Mouse (Mus musculus) kidney, embryonic 16.5 days (tissue): ENCODE measurements at regions not wholly inside any gene's neighbourhood (a gene's known extent, or its start where the extent isn't known, plus 50 kb on each side); places are given as distances from the start of the nearest gene placed in this dataset.

Source experiments
- ATAC-seq: fragments of 200-750 bp; cut with Nextera tagmentation; 2 replicates; pipeline ENCODE4 v1.8.0; 2017; ENCODE audit warnings: moderate TSS enrichment; ENCODE audit not compliant: low FRiP score, low TSS enrichment
- H3K27ac ChIP-seq: fragments of 300-500 bp; sonication (generic); 2 replicates; pipeline ENCODE4 v1.5.1; 2014; ENCODE audit warnings: low read length
- H3K27me3 ChIP-seq: fragments of 300-500 bp; sonication (generic); 2 replicates; pipeline ENCODE4 v1.6.1; 2014; ENCODE audit warnings: low read length, control low read depth, mixed read lengths; ENCODE audit not compliant: insufficient read depth
- H3K36me3 ChIP-seq: fragments of 300-500 bp; sonication (generic); 2 replicates; pipeline ENCODE4 v1.6.1; 2014; ENCODE audit warnings: low read length, control low read depth, mixed read lengths; ENCODE audit not compliant: insufficient read depth
- H3K4me1 ChIP-seq: fragments of 300-500 bp; sonication (generic); 2 replicates; pipeline ENCODE4 v1.6.1; 2014; ENCODE audit warnings: low read length, control low read depth, mixed read lengths; ENCODE audit not compliant: insufficient read depth
- H3K4me2 ChIP-seq: fragments of 300-500 bp; sonication (generic); replicated peaks from 2 replicates; pipeline ENCODE4 v1.6.1; 2014; ENCODE audit warnings: low read depth, low read length
- H3K4me3 ChIP-seq: fragments of 300-500 bp; sonication (generic); 2 replicates; pipeline ENCODE4 v1.5.1; 2014; ENCODE audit warnings: mild to moderate bottlenecking, low read length
- H3K9ac ChIP-seq: fragments of 300-500 bp; sonication (generic); replicated peaks from 2 replicates; pipeline ENCODE4 v1.6.1; 2014; ENCODE audit warnings: low read length
- H3K9me3 ChIP-seq: fragments of 300-500 bp; sonication (generic); 2 replicates; pipeline ENCODE4 v1.6.1; 2016; ENCODE audit warnings: low read length, control low read depth
- WGBS: fragments of 180-500 bp; shearing (Covaris S2); extraction: QIAGEN DNeasy Blood & Tissue Kit; methylation state at CpG from one replicate; pipeline ENCODE4 v1.1.7; 2014; 5-methylcytosine and 5-hydroxymethylcytosine counted together

DNA sequence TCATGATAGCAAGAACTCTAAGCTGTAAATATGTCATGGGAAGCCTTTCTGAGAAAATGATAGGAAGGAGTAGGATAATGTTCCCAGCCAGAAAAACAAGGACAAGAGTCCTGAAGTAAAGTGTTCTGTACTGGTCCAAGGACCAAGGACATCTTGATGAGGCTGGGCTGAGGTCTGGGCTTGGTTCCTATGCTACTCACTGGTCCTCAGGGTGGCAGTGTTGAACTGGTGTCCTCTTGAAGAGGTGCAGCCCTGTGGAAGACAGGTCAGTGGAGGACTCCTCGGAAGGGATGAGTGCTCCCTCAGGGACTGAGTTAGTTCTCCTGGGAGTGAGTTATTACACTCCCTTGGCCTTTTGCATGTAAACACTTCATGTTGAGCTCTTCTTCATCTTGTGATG lies 312.5 kb upstream of the Mmadhc start:
- Histone ChIP-seq H3K36me3 (no peaks in the 10 kb centered on the region), H3K9me3 (no peaks in the 10 kb centered on the region), H3K27me3 (no peaks in the 10 kb centered on the region), H3K27ac (no peak overlapping the region), H3K4me3 (no peak overlapping the region), H3K9ac (no peak overlapping the region), H3K4me2 (no peak overlapping the region), H3K4me1 (no peaks in the 10 kb centered on the region)
- ATAC-seq = no peak
- WGBS = 27% methylated on average over 1 of the region's 1 CpGs

DNA sequence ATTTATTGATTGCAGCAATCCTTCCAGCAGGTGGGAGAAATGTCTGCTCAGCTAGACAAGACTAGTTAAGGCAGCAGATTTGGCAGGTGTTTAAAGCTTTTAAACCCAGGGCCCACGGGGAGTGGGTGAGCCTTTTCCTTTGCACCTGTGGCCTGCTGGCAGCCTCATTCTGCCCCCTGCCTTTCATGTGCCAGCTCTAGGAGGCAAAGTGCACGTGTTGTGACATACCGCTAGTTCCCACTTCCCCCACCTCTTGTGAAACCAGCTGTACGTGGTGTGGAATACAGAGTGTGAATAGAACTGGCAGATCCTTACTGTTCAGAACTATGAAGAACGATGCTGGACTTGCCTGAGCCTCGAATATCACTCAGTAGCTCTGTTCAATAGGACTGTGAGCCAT lies 292.6 kb upstream of the Mmadhc start:
- H3K36me3 ChIP-seq = no peaks in the 10 kb centered on the region
- H3K9ac ChIP-seq = no peak overlapping the region
- H3K4me3 ChIP-seq = no peak overlapping the region
- WGBS = 65% methylated on average over 6 of the region's 6 CpGs
- no peaks in the 10 kb centered on the region for H3K27me3 ChIP-seq
- no peak overlapping the region for H3K4me2 ChIP-seq
- ATAC-seq = no peak
- no peak overlapping the region for H3K27ac ChIP-seq
- no peaks in the 10 kb centered on the region for H3K4me1 ChIP-seq
- H3K9me3 ChIP-seq = no peaks in the 10 kb centered on the region

DNA sequence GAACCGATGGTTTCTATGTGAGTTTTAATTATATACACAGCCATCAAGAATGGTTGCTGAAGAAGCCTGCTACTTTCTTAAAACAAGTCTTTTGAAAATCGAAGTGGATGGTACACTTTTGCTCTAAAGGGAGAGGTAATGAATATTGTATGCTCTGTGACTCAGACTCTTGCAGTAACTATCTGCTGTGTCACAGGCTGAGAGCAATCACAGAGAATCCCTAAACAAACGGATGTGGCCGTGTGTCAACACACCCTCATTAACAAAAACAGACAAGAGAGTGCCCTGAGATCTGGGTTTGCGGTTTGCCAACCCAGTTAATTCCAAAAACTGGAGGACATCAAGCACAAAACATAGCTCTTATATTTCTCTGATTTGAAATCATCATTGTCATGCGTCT lies 292.1 kb upstream of the Mmadhc start:
- Histone ChIP-seq H3K27ac (no peak overlapping the region), H3K9ac (no peak overlapping the region), H3K36me3 (no peaks in the 10 kb centered on the region), H3K4me3 (no peak overlapping the region), H3K9me3 (no peaks in the 10 kb centered on the region), H3K27me3 (no peaks in the 10 kb centered on the region), H3K4me2 (no peak overlapping the region), H3K4me1 (no peaks in the 10 kb centered on the region)
- no peak for ATAC-seq
- WGBS = 74% methylated on average over 6 of the region's 6 CpGs

DNA sequence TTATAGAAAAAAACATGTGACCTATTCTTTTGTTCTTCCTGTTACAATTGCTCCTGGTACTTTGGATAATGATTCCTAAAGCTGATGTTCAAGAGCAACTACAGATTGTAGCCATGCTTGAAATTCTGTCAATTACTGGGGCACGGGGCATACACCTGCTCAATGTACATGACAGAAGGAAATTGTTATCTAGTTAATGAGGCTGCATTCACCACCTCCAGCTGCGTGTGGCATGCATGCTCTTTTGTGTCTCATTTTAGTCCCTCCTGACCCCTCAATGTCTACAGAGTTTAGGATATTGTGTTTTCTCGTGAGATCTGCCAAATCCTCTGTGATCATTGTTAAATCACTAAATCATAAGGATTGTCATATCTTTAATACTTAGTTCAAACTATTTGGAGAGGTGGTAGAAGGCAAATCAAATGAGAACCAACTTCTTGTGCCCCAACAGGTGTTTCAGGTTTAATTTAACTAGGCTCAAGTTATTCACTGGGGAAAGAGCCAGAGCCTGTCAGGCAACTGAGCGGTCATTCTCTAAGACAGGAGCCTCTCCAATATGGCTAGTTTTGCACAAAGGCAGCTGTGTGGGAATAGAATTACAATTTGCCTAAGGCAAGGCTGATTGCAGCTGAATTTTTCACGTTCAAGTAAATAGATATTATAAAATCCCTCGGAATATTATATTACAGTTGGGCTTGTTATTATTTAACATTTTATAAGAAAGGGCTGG lies 289.9 kb upstream of the Mmadhc start:
- H3K4me1 ChIP-seq = no peaks in the 10 kb centered on the region
- no peaks in the 10 kb centered on the region for H3K9me3 ChIP-seq
- H3K27me3 ChIP-seq = no peaks in the 10 kb centered on the region
- WGBS = 62% methylated on average over 6 of the region's 6 CpGs
- no peak for ATAC-seq
- H3K36me3 ChIP-seq = no peaks in the 10 kb centered on the region
- H3K27ac ChIP-seq = no peak overlapping the region
- H3K4me2 ChIP-seq = no peak overlapping the region
- H3K4me3 ChIP-seq = no peak overlapping the region
- H3K9ac ChIP-seq = no peak overlapping the region

DNA sequence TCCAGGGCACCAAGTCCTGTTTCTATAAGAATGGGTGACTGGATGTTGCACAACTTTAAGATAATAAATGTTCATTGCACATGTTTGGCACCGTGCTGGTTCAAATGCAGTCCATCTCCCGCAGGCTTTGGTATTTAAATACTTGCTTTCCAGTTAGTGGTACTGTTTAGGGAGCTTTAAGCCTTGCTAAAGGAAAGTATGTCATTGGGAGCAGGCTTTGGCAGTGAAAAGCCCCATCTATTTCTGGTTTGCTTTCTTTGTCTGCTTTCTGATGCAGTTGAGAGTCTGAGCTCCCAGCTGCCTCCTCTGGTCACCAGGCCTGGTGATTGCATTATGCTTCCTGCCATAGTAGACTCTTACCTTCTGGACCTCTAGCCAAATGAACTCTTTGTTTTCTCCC lies 283.0 kb upstream of the Mmadhc start:
- H3K4me2 ChIP-seq = no peak overlapping the region
- no peaks in the 10 kb centered on the region for H3K27me3 ChIP-seq
- no peaks in the 10 kb centered on the region for H3K9me3 ChIP-seq
- no peak overlapping the region for H3K9ac ChIP-seq
- H3K4me1 ChIP-seq = no peaks in the 10 kb centered on the region
- no peaks in the 10 kb centered on the region for H3K36me3 ChIP-seq
- WGBS = 83% methylated on average over 2 of the region's 2 CpGs
- no peak overlapping the region for H3K27ac ChIP-seq
- no peak for ATAC-seq
- no peak overlapping the region for H3K4me3 ChIP-seq

DNA sequence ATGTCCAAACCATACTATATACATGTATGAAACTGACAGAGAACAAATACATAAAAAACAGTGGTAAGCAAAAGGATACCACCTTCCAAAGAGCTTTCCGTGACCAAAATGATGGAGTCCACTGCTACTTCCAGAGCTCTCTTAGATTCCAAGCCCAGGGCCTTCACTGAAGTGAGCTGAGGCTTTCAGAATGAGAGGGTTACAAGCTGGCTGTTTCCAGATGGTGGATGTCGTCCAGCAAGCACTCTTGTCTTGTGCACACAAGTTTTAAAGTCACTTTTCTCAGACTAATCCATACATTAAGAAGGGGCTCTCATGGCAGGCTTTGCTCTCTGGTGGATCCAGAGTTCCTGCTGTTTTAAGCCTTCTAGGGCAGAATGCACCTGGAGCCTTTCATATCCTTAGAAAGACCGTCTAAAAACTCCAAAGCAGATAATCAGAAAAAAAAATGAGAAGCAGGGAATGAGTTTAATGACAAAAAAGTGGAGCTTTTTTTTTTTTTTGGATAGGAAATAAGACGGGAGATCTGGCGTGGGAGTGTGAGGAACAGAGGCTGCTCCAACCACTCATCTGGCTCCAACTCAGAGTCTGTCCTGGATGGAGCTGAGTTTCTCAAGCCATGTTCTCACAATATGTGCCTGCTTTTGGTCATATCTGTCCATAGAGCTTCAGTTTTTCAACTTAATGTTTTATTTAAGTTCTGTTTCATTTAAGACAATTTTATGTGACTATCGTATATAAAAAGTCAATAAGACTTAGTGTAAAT lies 281.9 kb upstream of the Mmadhc start:
- H3K9ac ChIP-seq = no peak overlapping the region
- ATAC-seq = no peak

DNA sequence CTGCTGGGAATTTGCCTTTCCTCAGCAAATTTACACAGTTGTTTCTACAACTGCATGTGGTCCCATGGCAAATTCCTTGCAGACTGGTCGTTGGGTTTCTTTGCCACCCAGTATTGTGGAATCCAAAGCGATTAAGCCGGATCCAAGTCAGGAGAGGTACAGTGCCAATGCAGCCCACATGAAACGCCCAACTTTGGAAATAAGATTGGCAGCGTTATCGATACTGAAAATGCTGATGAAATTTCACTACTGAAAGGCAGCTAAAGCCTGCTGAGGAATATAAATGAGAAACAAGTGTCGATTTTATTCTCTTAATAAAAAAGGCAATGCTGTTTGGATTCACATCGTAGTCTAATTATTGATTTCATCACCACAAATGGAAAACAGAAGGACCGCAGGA lies 281.1 kb upstream of the Mmadhc start:
- Histone ChIP-seq H3K9ac (no peak overlapping the region), H3K9me3 (no peaks in the 10 kb centered on the region), H3K4me3 (no peak overlapping the region), H3K36me3 (no peaks in the 10 kb centered on the region), H3K27ac (no peak overlapping the region), H3K4me1 (no peaks in the 10 kb centered on the region), H3K4me2 (no peak overlapping the region), H3K27me3 (no peaks in the 10 kb centered on the region)
- ATAC-seq = no peak
- 92% methylated on average over 9 of the region's 9 CpGs for WGBS

More for the DNA sequence above, 281.9 kb upstream of the Mmadhc start:
- H3K4me3 ChIP-seq = no peak overlapping the region
- 64% methylated on average over 6 of the region's 6 CpGs for WGBS
- no peak overlapping the region for H3K4me2 ChIP-seq
- no peaks in the 10 kb centered on the region for H3K27me3 ChIP-seq
- H3K4me1 ChIP-seq = no peaks in the 10 kb centered on the region
- no peak overlapping the region for H3K27ac ChIP-seq
- no peaks in the 10 kb centered on the region for H3K9me3 ChIP-seq
- H3K36me3 ChIP-seq = no peaks in the 10 kb centered on the region

DNA sequence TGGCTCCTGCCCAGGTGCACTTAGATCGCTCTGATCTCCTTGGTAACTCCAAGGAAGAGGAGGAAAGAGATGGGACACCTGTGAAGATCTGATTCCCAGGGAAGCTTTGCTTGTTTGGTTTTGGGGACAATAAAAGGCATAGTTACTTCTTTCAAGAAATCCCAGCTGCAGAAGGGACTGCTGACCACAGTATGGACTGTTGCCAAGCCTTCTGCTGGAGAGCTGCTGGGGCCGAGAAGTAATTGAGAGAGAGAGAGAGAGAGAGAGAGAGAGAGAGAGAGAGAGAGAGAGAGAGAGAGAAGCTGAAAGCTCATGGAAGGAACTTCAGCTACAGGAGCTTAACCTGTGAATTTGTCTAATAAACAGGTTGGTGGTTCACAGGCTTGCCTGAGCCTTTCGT lies 276.9 kb upstream of the Mmadhc start:
- no peaks in the 10 kb centered on the region for H3K27me3 ChIP-seq
- H3K36me3 ChIP-seq = no peaks in the 10 kb centered on the region
- H3K27ac ChIP-seq = no peak overlapping the region
- H3K9me3 ChIP-seq = no peaks in the 10 kb centered on the region
- H3K4me1 ChIP-seq = no peaks in the 10 kb centered on the region
- ATAC-seq = no peak
- H3K9ac ChIP-seq = no peak overlapping the region
- no peak overlapping the region for H3K4me2 ChIP-seq
- WGBS = 51% methylated on average over 3 of the region's 3 CpGs
- H3K4me3 ChIP-seq = no peak overlapping the region

DNA sequence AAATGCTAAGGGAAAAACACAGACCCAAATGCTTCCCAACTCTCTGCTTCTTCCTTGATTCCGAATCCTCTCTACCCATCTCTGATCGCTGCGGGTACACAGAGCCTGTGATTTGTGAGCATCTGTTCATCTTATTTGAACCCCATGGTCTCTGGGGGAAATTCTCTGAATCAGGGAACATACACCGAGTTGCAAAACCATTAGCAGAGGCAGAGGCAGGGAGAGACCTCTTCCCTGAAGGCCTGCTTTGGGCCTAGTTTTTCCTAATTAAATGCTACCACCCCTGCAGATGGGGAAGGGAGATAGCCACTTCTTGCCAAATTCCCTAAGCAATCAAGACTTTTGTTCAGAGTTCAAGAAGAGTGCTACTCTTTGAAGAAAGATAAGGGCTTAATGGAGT lies 274.4 kb upstream of the Mmadhc start:
- no peak overlapping the region for H3K4me3 ChIP-seq
- no peak for ATAC-seq
- no peak overlapping the region for H3K27ac ChIP-seq
- WGBS = 85% methylated on average over 4 of the region's 4 CpGs
- no peaks in the 10 kb centered on the region for H3K9me3 ChIP-seq
- H3K9ac ChIP-seq = no peak overlapping the region
- no peaks in the 10 kb centered on the region for H3K27me3 ChIP-seq
- H3K36me3 ChIP-seq = no peaks in the 10 kb centered on the region
- no peak overlapping the region for H3K4me2 ChIP-seq
- no peaks in the 10 kb centered on the region for H3K4me1 ChIP-seq

DNA sequence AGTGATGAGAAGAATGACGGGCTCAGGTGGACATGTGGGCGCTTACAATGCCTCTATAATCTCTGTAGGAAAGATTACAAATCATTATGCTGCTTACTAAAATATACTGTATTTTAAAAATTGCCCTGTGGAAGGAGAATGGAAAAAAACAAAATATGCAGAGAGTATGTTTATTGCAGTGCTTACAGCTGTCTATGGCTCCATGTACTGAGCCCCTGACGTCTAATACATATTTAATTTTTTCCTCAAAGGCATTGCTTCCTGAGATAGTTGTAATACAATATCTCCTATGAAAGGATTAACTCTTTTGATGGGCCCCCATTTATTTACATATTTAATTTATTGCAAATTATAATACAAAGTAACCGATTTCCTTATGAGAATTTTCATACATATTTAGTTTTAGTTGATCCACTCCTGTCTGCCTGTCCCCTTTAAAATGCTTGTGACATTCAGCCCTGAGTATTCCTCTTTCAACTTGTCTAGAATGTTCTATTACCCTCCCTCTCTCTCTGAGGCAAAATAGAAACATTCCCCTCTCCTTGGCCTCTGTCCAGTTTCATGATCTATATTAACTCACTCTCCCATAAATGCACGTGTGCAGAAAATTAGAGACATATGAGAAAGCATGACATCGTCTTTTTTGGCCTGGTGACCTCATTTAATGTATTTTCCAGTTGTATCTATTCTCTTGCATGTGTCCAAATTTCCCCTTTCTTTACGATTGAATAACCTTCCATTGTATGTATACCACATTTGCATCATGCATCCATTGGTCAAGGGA lies 273.1 kb upstream of the Mmadhc start:
- no peak overlapping the region for H3K4me3 ChIP-seq
- WGBS = 83% methylated on average over 7 of the region's 7 CpGs
- no peak overlapping the region for H3K27ac ChIP-seq
- ATAC-seq = no peak
- H3K9ac ChIP-seq = no peak overlapping the region
- no peaks in the 10 kb centered on the region for H3K36me3 ChIP-seq
- no peaks in the 10 kb centered on the region for H3K4me1 ChIP-seq
- H3K27me3 ChIP-seq = no peaks in the 10 kb centered on the region
- no peaks in the 10 kb centered on the region for H3K9me3 ChIP-seq
- H3K4me2 ChIP-seq = no peak overlapping the region
